12 mouse cellular contexts compared by ENCODE assay signal in the genomic region with DNA sequence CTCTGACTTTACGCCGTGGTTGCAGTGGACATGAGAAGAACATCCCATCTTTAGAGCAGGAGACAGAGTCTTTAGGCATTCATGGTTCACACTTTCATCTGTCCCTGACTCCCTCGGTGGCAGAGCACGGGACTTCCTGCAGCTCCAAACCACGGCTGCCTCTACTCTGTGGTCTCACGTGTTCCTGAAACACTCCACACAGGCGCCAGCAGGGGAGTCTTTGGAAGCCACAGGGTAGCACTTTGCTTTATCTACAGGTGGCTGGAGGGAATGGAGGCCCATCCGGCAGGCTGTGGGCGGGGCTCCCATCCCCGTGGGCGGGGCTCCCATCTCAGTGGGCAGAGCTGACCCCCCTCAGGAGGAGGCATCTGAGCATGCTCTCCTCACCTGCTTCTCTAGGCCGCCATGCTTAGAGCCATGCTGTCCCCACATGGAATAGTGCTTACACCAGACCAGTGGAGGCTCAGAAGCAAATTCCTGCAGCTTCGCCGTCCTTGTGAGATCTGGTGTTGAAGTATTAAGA.
DNase-seq lines count a peak whose midpoint lies in the region; ATAC-seq and TF ChIP-seq lines count a peak whose summit lies in the region.
"Had no signal": no experiment of that assay in that cellular context is flagged by ENCODE, and none has a peak within 500 bp of the region (broad histone marks: within the 10 kb centered on the region; RNA-seq: fewer than 3 reads in every experiment).

No protein-coding gene starts in this region.

- peaks cover 61% of the 10 kb centered on the region for H3K4me1 ChIP-seq in heart, embryonic 13.5 days
- peaks cover 11% of the 10 kb centered on the region for H3K4me1 ChIP-seq in thymus, adult 2 months (replicated peaks; ENCODE audit: control insufficient read depth, insufficient read depth, low read length)
- H3K4me1 ChIP-seq in stomach, postnatal 0 days (replicated peaks; ENCODE audit: control insufficient read depth, insufficient read depth) = peaks cover 2% of the 10 kb centered on the region; the same call in 1 of the 2 replicates
- H3K4me1 ChIP-seq in midbrain, embryonic 10.5 days = peaks cover 10% of the 10 kb centered on the region; the same call in 1 of the 2 replicates
- H3K4me1 ChIP-seq in liver, embryonic 11.5 days (replicated peaks; ENCODE audit: control insufficient read depth, insufficient read depth, low read length) = no peaks in the 10 kb centered on the region

- H3K4me2 ChIP-seq in heart, embryonic 13.5 days = no peak overlapping the region
- no peak overlapping the region for H3K4me2 ChIP-seq in stomach, postnatal 0 days (replicated peaks; ENCODE audit: low read depth)
- no peak overlapping the region for H3K4me2 ChIP-seq in liver, embryonic 11.5 days
- H3K4me2 ChIP-seq: forebrain, embryonic 12.5 days; limb, embryonic 13.5 days; neural tube, embryonic 15.5 days had no signal

- ATAC-seq in heart, embryonic 13.5 days (ENCODE audit: extremely low read depth, insufficient number of reproducible peaks, low FRiP score, low TSS enrichment) = no peak
- no peak for ATAC-seq in stomach, postnatal 0 days (ENCODE audit: low FRiP score, low TSS enrichment)
- no peak for ATAC-seq in liver, embryonic 11.5 days (replicated peaks; ENCODE audit: low FRiP score)

- no peaks in the 10 kb centered on the region for H3K27me3 ChIP-seq in heart, embryonic 13.5 days (replicated peaks)
- H3K27me3 ChIP-seq in thymus, adult 2 months (ENCODE audit: control insufficient read depth, insufficient read depth, low read length) = no peaks in the 10 kb centered on the region
- H3K27me3 ChIP-seq in stomach, postnatal 0 days (ENCODE audit: control insufficient read depth, insufficient read depth, low read length) = no peaks in the 10 kb centered on the region
- no peaks in the 10 kb centered on the region for H3K27me3 ChIP-seq in midbrain, embryonic 10.5 days (ENCODE audit: low read depth, poor library complexity, severe bottlenecking)
- H3K27me3 ChIP-seq in liver, embryonic 11.5 days (replicated peaks; ENCODE audit: control insufficient read depth, insufficient read depth, low read length) = no peaks in the 10 kb centered on the region
- H3K27me3 ChIP-seq: forebrain, embryonic 12.5 days; limb, embryonic 13.5 days; neural tube, embryonic 15.5 days had no signal

- H3K27ac ChIP-seq in heart, embryonic 13.5 days (replicated peaks) = peak overlapping the region; percentile 61
- H3K27ac ChIP-seq in thymus, adult 2 months (ENCODE audit: control insufficient read depth, insufficient read depth, low read length) = no peak overlapping the region
- peak overlapping the region; percentile 53; the same call in 1 of the 2 replicates for H3K27ac ChIP-seq in stomach, postnatal 0 days (replicated peaks)
- H3K27ac ChIP-seq in midbrain, embryonic 10.5 days (replicated peaks) = no peak overlapping the region
- H3K27ac ChIP-seq in liver, embryonic 11.5 days (ENCODE audit: low read depth, low read length) = no peak overlapping the region
- H3K27ac ChIP-seq: forebrain, embryonic 12.5 days; limb, embryonic 13.5 days; neural tube, embryonic 15.5 days had no signal

- no peak for TF ChIP-seq POLR2A in thymus, adult 2 months (IDR thresholded peaks at IDR 0.05; ENCODE audit: control insufficient read depth, extremely low read depth, insufficient read depth, low read length, poor library complexity)

- H3K36me3 ChIP-seq in heart, embryonic 13.5 days = peaks cover 5% of the 10 kb centered on the region
- no peaks in the 10 kb centered on the region for H3K36me3 ChIP-seq in thymus, adult 2 months (ENCODE audit: control insufficient read depth, insufficient read depth, low read length)
- H3K36me3 ChIP-seq in stomach, postnatal 0 days (ENCODE audit: control insufficient read depth, insufficient read depth, low read length) = no peaks in the 10 kb centered on the region
- H3K36me3 ChIP-seq in midbrain, embryonic 10.5 days = peaks cover 23% of the 10 kb centered on the region; the same call in 1 of the 2 replicates
- no peaks in the 10 kb centered on the region for H3K36me3 ChIP-seq in liver, embryonic 11.5 days (ENCODE audit: control insufficient read depth, insufficient read depth, low read length)
- H3K36me3 ChIP-seq: neural tube, embryonic 15.5 days had no signal

- H3K4me3 ChIP-seq in heart, embryonic 13.5 days = no peak overlapping the region
- H3K4me3 ChIP-seq in thymus, adult 2 months (ENCODE audit: control insufficient read depth, insufficient read depth, low read length) = no peak overlapping the region
- no peak overlapping the region for H3K4me3 ChIP-seq in stomach, postnatal 0 days (ENCODE audit: low read depth, low read length)
- H3K4me3 ChIP-seq in midbrain, embryonic 10.5 days = no peak overlapping the region
- no peak overlapping the region for H3K4me3 ChIP-seq in liver, embryonic 11.5 days (ENCODE audit: low read depth, low read length)
- H3K4me3 ChIP-seq: forebrain, embryonic 12.5 days; limb, embryonic 13.5 days; neural tube, embryonic 15.5 days had no signal

- H3K9ac ChIP-seq in heart, embryonic 13.5 days = no peak overlapping the region
- no peak overlapping the region for H3K9ac ChIP-seq in stomach, postnatal 0 days (ENCODE audit: low read length)
- no peak overlapping the region for H3K9ac ChIP-seq in liver, embryonic 11.5 days (ENCODE audit: low read depth, low read length)
- H3K9ac ChIP-seq: forebrain, embryonic 12.5 days; limb, embryonic 13.5 days; neural tube, embryonic 15.5 days had no signal

- TF ChIP-seq EP300 in stomach, postnatal 0 days (optimal IDR thresholded peaks at IDR 0.05) = no peak

- 64% methylated on average over 14 of the region's 14 CpGs for WGBS in heart, embryonic 13.5 days
- WGBS in thymus, adult 2 months = 26% methylated on average over 14 of the region's 14 CpGs
- 72% methylated on average over 14 of the region's 14 CpGs for WGBS in stomach, postnatal 0 days
- 78% methylated on average over 14 of the region's 14 CpGs for WGBS in midbrain, embryonic 10.5 days
- 61% methylated on average over 14 of the region's 14 CpGs for whole genome bisulfite sequencing in liver, embryonic 11.5 days

- TF ChIP-seq CTCF in thymus, adult 2 months (IDR thresholded peaks at IDR 0.05; ENCODE audit: borderline replicate concordance, control insufficient read depth, extremely low read depth, insufficient read depth, low read length, poor library complexity) = no peak
- no peak for TF ChIP-seq CTCF in stomach, postnatal 0 days (IDR thresholded peaks at IDR 0.05; ENCODE audit: low read depth)

- H3K9me3 ChIP-seq in heart, embryonic 13.5 days = peaks cover 7% of the 10 kb centered on the region
- H3K9me3 ChIP-seq in stomach, postnatal 0 days (ENCODE audit: control insufficient read depth, low read length) = 0 out of 2 replicates have a peak, but pooled peaks cover 3% of the 10 kb centered on the region
- H3K9me3 ChIP-seq in midbrain, embryonic 10.5 days (replicated peaks) = peaks cover 5% of the 10 kb centered on the region; the same call in 1 of the 2 replicates
- H3K9me3 ChIP-seq in liver, embryonic 11.5 days (ENCODE audit: control insufficient read depth, low read length) = no peaks in the 10 kb centered on the region
- H3K9me3 ChIP-seq: forebrain, embryonic 12.5 days; neural tube, embryonic 15.5 days had no signal

- no peak for DNase-seq in heart, adult 9 months (ENCODE audit: low spot score in 2 of 2)
- DNase-seq in thymus, adult 2 months = peak; percentile 11
- DNase-seq in thymus, adult 18-20 months = no peak
- DNase-seq in ZHBTc4 (ENCODE audit: low read depth, low spot score) = peak; percentile 91
- no peak for DNase-seq in stomach, postnatal 0 days (ENCODE audit: low spot score)
- no peak for DNase-seq in midbrain, embryonic 10.5 days (ENCODE audit: low spot score)
- no peak for DNase-seq in liver, embryonic 11.5 days (ENCODE audit: low spot score)
- DNase-seq: kidney, postnatal 4 days had no signal

Comparison
In these comparisons a context has a peak if more than half of its experiments do, and no peak if none do; other contexts are left out.
1. DNase-seq: peak in thymus, adult 2 months (single experiment) and ZHBTc4 (single experiment); none in heart, adult 9 months (0 of 2), thymus, adult 18-20 months (0 of 2), stomach, postnatal 0 days (single experiment), midbrain, embryonic 10.5 days (single experiment) and liver, embryonic 11.5 days (single experiment).
2. H3K27ac ChIP-seq: peak in heart, embryonic 13.5 days (single experiment) and stomach, postnatal 0 days (single experiment); none in thymus, adult 2 months (single experiment), midbrain, embryonic 10.5 days (single experiment) and liver, embryonic 11.5 days (single experiment).